Mouse (Mus musculus) subcutaneous adipose tissue, adult 2 months (tissue): Measurements from ENCODE around the gene Slc25a48. TPM values are rescaled to one million over a fixed set of nuclear protein-coding genes. Genes with fewer than 3 reads are reported as not detected.

ENCODE experiments used
- polyA plus RNA-seq: library from polyadenylated mRNA; depleted of rRNA; stranded (reverse); fragments of >200 nt; gene quantifications from 2 replicates; pipeline ENCODE4 v1.2.3, GENCODE M21; 2012; ENCODE audit warnings: low replicate concordance; rRNA removed

Slc25a48 gene
- polyA plus RNA-seq, result 3.5 and 44.0 TPM in 2 replicates

GRCm38 (mm10) chr13:56438211-56439075 lies at the start of gene Slc25a48:
TSS of gene Slc25a48 (plus strand) at chr13:56438355.

GRCm38 (mm10) chr13:56426365-56426764 lies 11.8 kb upstream of the Slc25a48 start, which contains the start of gene Gm3045:
TSS of gene Gm3045 (plus strand) at chr13:56426594.

GRCm38 (mm10) chr13:56482146-56482545 lies 44.0 kb downstream of the Slc25a48 start, which contains the start of gene Il9:
TSS of gene Il9 (minus strand) at chr13:56482246.

GRCm38 (mm10) chr13:56522081-56522820 lies 84.1 kb downstream of the Slc25a48 start, which contains the start of gene Fbxl21:
TSS of gene Fbxl21 (plus strand) at chr13:56522472.

Other genes with a start within 250 kb of the Slc25a48 start
- not detected in 2 replicates for gene Neurog1, start 186.2 kb upstream of the Slc25a48 start, polyA plus RNA-seq
- gene Cxcl14, start 141.8 kb upstream of the Slc25a48 start, polyA plus RNA-seq, result 20.3 and 248 TPM in 2 replicates
- 0.10 TPM in 1 of 2 replicates, not detected in the other for gene Gm3045, start 11.8 kb upstream of the Slc25a48 start, polyA plus RNA-seq
- not detected in 2 replicates for gene Il9, start 43.9 kb downstream of the Slc25a48 start, polyA plus RNA-seq
- 1.5 and 2.5 TPM in 2 replicates for gene Fbxl21, start 84.1 kb downstream of the Slc25a48 start, polyA plus RNA-seq
- 0.15 TPM in 1 of 2 replicates, not detected in the other for gene Lect2, start 110.1 kb downstream of the Slc25a48 start, polyA plus RNA-seq
- gene Tgfbi, start 171.2 kb downstream of the Slc25a48 start, polyA plus RNA-seq, result 43.3 and 162 TPM in 2 replicates